Mouse (Mus musculus) testis, postnatal 14 days (tissue): ENCODE data around the gene Trpc6.

Source experiments
- DNase-seq: peaks from one replicate; pipeline ENCODE4 v3.0.0; 2021; ENCODE audit warnings: low spot score

Gene Trpc6

GRCm38 (mm10) chr9:8544041-8544794 lies at the start of gene Trpc6:
Gene Trpc6, plus strand, starts transcription at chr9:8544142.
- peak; percentile 8 for DNase-seq

- no peak for DNase-seq
Measured at GRCm38 (mm10) chr9:8520911-8521310, 23.0 kb upstream of the Trpc6 start.

- no peak for DNase-seq
Measured at GRCm38 (mm10) chr9:8533670-8534069, 10.3 kb upstream of the Trpc6 start.

- no peak for DNase-seq
Measured at GRCm38 (mm10) chr9:8545236-8545635, 1.3 kb downstream of the Trpc6 start.

GRCm38 (mm10) chr9:8558574-8558973 lies 14.6 kb downstream of the Trpc6 start:
- no peak for DNase-seq

GRCm38 (mm10) chr9:8592618-8593017 lies 48.7 kb downstream of the Trpc6 start:
- DNase-seq: no peak

GRCm38 (mm10) chr9:8597089-8597488 lies 53.1 kb downstream of the Trpc6 start:
- DNase-seq: no peak

GRCm38 (mm10) chr9:8606816-8607491 lies 63.0 kb downstream of the Trpc6 start:
- no peak for DNase-seq

- DNase-seq: no peak
Measured at GRCm38 (mm10) chr9:8634344-8634743, 90.4 kb downstream of the Trpc6 start.

- DNase-seq: no peak
Measured at GRCm38 (mm10) chr9:8643453-8643852, 99.5 kb downstream of the Trpc6 start.

- no peak for DNase-seq
Measured at GRCm38 (mm10) chr9:8655347-8655746, 111.4 kb downstream of the Trpc6 start.

GRCm38 (mm10) chr9:8672944-8673343 lies 129.0 kb downstream of the Trpc6 start:
- no peak for DNase-seq

- no peak for DNase-seq
Measured at GRCm38 (mm10) chr9:8676607-8677006, 132.7 kb downstream of the Trpc6 start.

GRCm38 (mm10) chr9:8693177-8693576 lies 149.2 kb downstream of the Trpc6 start:
- DNase-seq: no peak

- peak; percentile 39 for DNase-seq
Measured at GRCm38 (mm10) chr9:8700669-8701068, 156.7 kb downstream of the Trpc6 start.

- no peak for DNase-seq
Measured at GRCm38 (mm10) chr9:8703516-8703915, 159.6 kb downstream of the Trpc6 start.

GRCm38 (mm10) chr9:8703956-8704355 lies 160.0 kb downstream of the Trpc6 start:
- no peak for DNase-seq

GRCm38 (mm10) chr9:8710052-8710739 lies 166.3 kb downstream of the Trpc6 start:
- no peak for DNase-seq

- no peak for DNase-seq
Measured at GRCm38 (mm10) chr9:8719017-8719416, 175.1 kb downstream of the Trpc6 start.

GRCm38 (mm10) chr9:8729056-8729455 lies 185.1 kb downstream of the Trpc6 start:
- no peak for DNase-seq
